Mouse (Mus musculus): ENCODE results near the gene Tnfsf12.

DNA sequence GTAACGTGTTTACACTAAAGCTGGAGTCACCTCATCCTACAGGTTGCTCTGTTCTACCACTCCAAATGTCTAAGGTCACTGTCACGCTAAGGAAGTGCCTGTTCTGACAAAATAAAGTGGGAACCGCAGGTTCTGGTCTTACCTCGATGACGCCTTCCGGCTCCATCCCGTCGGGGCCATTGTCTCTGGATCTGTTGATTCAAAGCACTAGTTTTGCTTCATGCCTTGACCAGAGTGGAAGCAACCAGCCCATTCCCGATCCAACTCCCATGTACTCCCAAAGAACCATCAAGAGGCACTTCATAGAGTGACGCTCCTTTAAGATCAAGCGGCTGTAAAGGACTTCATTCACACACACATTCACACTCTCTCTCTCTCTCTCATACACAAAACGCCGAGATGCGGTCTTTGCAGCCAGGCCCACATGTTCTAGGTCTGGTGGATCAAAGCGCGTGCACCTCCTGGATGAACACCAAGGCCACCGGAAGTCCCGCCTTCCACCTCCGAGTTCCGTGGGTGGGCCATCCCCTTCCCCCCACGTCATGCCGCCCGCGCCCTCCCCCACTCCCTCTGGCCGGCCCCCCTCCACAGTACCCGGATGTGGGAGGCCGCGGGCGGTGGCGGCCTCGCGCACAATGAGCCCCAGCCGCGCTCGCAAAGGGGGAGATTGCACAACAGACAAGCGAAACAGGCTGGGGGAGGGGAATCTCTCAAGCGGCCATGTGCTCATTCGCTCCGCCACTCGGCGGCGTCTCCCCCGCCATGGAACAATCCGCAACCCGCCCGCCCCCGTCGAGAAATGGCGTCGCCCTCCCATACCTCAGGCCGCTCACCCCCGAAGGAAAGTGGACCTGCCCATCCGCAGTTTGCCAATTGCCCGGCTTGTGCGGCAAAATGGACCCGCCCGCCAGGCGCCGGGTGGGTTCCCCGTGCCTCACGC is 24.6 kb downstream of the Tnfsf12 start:
- peak; percentile 47 for TF ChIP-seq POLR2A (IDR thresholded peaks at IDR 0.05; ENCODE audit: low read depth, low read length)
- TF ChIP-seq CTCF (IDR thresholded peaks at IDR 0.05; ENCODE audit: borderline replicate concordance, insufficient read depth, low read length): no peak

Data from embryonic fibroblast, embryonic 13.5 days (primary cell).